Mouse (Mus musculus): Measurements from ENCODE around the gene Mob1a. TPM values are rescaled to one million over a fixed set of nuclear protein-coding genes. Genes with fewer than 3 reads are reported as not detected.

Mob1a gene
- polyA plus RNA-seq, 1 experiment from 2014 or later = 60.9 TPM

DNA sequence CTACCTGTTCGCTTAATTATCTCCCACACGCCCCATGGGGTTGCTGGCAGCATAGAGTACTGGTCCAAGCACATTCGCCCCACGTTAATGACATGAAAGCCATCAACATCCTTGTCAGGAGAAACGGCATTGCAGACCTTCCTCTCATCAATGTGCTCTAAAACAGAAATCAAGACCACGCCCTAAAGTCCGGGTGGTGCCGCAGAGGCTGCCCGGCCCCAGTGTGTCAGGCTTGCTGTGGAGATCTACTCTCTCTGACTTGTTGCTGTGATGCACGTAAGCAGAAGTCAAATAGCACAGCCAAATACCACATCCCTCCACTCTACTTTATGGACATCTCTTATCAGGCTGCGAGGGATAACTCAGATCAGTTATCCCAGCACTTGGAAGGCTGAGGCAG is 14.6 kb upstream of the Mob1a start:
- DNase-seq (ENCODE audit: low spot score) = no peak
- 94% methylated on average over 11 of the region's 11 CpGs for whole genome bisulfite sequencing
- no peak overlapping the region for H3K4me2 ChIP-seq (replicated peaks; ENCODE audit: low read depth, low read length)
- H3K27me3 ChIP-seq (ENCODE audit: control insufficient read depth, insufficient read depth, low read length) = no peaks in the 10 kb centered on the region
- H3K4me1 ChIP-seq (replicated peaks; ENCODE audit: control insufficient read depth, insufficient read depth, low read length) = peaks cover 3% of the 10 kb centered on the region; the same call in 1 of the 2 replicates
- no peaks in the 10 kb centered on the region for H3K9me3 ChIP-seq (ENCODE audit: control insufficient read depth, low read length)
- no peaks in the 10 kb centered on the region for H3K36me3 ChIP-seq (ENCODE audit: control insufficient read depth, insufficient read depth, low read length)
- no peak overlapping the region for H3K9ac ChIP-seq (ENCODE audit: low read depth, low read length)
- no peak for ATAC-seq (ENCODE audit: low FRiP score)
- H3K4me3 ChIP-seq (ENCODE audit: low read depth, low read length) = no peak overlapping the region
- H3K27ac ChIP-seq (ENCODE audit: low read depth, low read length) = no peak overlapping the region

DNA sequence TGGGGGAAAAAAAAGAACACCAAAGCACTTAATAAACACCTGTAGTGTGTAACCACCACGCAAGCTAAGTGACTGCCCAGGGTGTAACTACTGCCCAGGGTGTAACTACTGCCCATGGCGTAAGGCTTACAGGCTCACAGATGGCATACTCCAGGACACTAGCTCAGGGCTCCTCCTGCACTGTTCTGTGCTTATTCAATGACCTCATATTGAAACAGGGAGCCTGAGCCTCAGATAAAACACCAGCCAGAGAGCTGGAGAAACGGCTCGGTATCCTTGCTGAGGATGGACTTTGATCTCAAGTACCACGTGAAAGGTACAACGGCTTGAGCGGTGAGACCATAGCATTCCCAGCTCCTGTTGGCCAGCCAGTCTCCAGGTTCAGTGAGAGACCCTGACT is 13.8 kb upstream of the Mob1a start:
- DNase-seq (ENCODE audit: low spot score) (no peak), ATAC-seq (ENCODE audit: low FRiP score) (no peak)
- Histone ChIP-seq H3K27ac (ENCODE audit: low read depth, low read length) (no peak overlapping the region), H3K36me3 (ENCODE audit: control insufficient read depth, insufficient read depth, low read length) (no peaks in the 10 kb centered on the region), H3K4me3 (ENCODE audit: low read depth, low read length) (no peak overlapping the region), H3K4me2 (replicated peaks; ENCODE audit: low read depth, low read length) (no peak overlapping the region), H3K9ac (ENCODE audit: low read depth, low read length) (no peak overlapping the region), H3K9me3 (ENCODE audit: control insufficient read depth, low read length) (no peaks in the 10 kb centered on the region), H3K4me1 (replicated peaks; ENCODE audit: control insufficient read depth, insufficient read depth, low read length) (peaks cover 5% of the 10 kb centered on the region; the same call in 1 of the 2 replicates), H3K27me3 (ENCODE audit: control insufficient read depth, insufficient read depth, low read length) (no peaks in the 10 kb centered on the region)
- WGBS = 92% methylated on average over 7 of the region's 7 CpGs

DNA sequence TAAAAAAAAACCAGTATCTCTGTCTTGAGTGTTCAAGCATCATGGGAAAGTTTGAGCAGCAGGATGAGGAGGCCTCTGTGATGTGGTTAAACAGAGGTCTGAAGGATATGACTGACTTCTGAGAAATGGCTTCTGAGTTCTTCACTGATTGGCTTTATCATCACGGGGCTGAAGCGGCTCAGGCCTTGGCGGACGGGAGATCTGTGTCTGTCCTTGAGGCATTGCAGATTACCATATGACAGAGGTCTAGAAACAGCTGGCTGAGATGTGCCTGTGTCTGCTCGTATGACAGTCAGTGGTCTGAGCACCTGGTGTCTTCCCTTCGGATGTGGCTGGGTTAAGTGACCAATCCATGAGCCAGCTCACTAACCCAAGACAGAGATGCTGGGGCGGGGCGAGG is 13.3 kb upstream of the Mob1a start:
- ATAC-seq (ENCODE audit: low FRiP score) = no peak
- H3K36me3 ChIP-seq (ENCODE audit: control insufficient read depth, insufficient read depth, low read length) = no peaks in the 10 kb centered on the region
- WGBS = 90% methylated on average over 8 of the region's 8 CpGs

DNA sequence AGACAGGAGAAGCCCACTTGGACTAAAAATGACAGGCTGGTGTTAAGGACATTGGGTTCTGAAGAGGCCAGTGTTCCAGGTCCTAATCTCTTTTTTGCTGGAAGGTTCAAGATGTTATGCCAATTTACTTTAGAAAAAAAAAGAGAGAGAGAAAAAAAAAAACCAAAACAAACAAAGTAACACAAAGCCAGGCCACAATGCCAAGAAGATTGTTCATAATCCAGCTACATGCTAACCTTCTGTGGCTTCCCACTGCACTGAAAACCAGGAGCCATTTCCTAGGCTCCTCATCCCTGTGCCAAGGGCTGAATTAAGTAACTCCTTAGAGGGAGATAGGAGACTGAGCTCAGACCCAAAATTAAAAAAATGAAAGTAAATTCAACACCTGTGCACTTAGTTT is 10.5 kb upstream of the Mob1a start:
- H3K27me3 ChIP-seq (ENCODE audit: control insufficient read depth, insufficient read depth, low read length) = no peaks in the 10 kb centered on the region

More for the DNA sequence above, 13.3 kb upstream of the Mob1a start:
- H3K9ac ChIP-seq (ENCODE audit: low read depth, low read length) = no peak overlapping the region
- no peaks in the 10 kb centered on the region for H3K27me3 ChIP-seq (ENCODE audit: control insufficient read depth, insufficient read depth, low read length)
- H3K4me1 ChIP-seq (replicated peaks; ENCODE audit: control insufficient read depth, insufficient read depth, low read length) = peaks cover 5% of the 10 kb centered on the region; the same call in 1 of the 2 replicates
- no peak overlapping the region for H3K27ac ChIP-seq (ENCODE audit: low read depth, low read length)
- H3K4me2 ChIP-seq (replicated peaks; ENCODE audit: low read depth, low read length) = no peak overlapping the region
- no peaks in the 10 kb centered on the region for H3K9me3 ChIP-seq (ENCODE audit: control insufficient read depth, low read length)
- no peak overlapping the region for H3K4me3 ChIP-seq (ENCODE audit: low read depth, low read length)
- DNase-seq (ENCODE audit: low spot score) = no peak

DNA sequence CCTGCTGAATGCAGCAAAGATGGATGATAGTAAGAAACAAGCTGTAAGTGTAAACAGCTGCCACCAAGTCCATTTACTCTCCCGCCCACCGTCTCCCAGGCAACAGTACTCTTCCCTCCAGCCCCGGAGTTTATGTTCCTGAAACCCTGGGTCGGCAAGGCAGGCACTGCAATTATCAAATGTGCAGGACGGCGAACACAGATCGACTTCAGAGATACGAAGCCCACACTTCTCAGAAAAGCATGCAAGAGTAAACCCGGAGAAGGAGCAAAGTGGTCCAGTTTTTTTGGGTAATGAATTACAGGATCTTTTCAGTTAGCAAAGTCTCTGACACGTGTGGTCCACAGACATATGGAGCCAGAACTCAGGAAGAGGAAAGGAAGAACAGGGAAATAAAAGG is 9.8 kb upstream of the Mob1a start:
- 6% methylated on average over 10 of the region's 10 CpGs for WGBS

More for the DNA sequence above, 10.5 kb upstream of the Mob1a start:
- no peak overlapping the region; the same call in 1 of the 2 replicates for H3K4me2 ChIP-seq (replicated peaks; ENCODE audit: low read depth, low read length)
- H3K9me3 ChIP-seq (ENCODE audit: control insufficient read depth, low read length) = no peaks in the 10 kb centered on the region
- ATAC-seq (ENCODE audit: low FRiP score) (no peak), DNase-seq (ENCODE audit: low spot score) (no peak)
- no peak overlapping the region for H3K27ac ChIP-seq (ENCODE audit: low read depth, low read length)
- no peak overlapping the region for H3K4me3 ChIP-seq (ENCODE audit: low read depth, low read length)
- H3K36me3 ChIP-seq (ENCODE audit: control insufficient read depth, insufficient read depth, low read length) = no peaks in the 10 kb centered on the region
- H3K9ac ChIP-seq (ENCODE audit: low read depth, low read length) = no peak overlapping the region
- H3K4me1 ChIP-seq (replicated peaks; ENCODE audit: control insufficient read depth, insufficient read depth, low read length) = peaks cover 5% of the 10 kb centered on the region; the same call in 1 of the 2 replicates

DNA sequence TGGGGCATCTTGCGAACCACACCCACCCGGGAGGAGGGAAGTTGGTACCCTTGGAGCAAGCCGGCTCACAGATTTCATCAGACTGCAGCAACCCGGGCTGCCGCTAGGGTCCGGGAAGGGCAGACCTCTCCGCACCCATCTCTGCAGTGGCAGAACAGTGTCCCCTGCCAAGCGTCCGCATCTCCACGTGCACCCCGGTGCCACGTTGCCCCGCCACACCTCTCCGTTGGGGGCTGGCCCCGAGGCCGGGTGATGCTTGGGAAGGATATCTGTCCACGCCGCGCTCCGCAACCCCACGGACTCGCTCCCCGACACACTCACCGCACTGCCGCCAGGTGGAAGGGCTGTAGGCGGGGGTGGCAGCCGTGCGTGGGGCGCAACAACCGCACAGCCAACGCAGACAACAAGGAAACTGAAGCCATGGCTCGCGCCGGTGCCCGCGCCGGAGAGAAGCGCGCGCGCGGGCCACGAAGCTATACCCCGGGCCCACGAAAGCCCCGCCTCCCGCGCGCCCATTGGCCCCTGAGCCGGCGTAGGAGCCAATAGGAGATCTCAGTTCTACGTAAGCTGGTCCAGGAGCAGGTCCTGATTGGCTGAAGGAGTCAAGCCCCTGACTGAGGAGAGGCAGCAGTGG is 8.6 kb upstream of the Mob1a start:
- ATAC-seq (ENCODE audit: low FRiP score) (peak; percentile 100), DNase-seq (ENCODE audit: low spot score) (peak; percentile 94)
- under 1% methylated on average over 52 of the region's 52 CpGs for WGBS
- Histone ChIP-seq H3K36me3 (ENCODE audit: control insufficient read depth, insufficient read depth, low read length) (no peaks in the 10 kb centered on the region), H3K9ac (ENCODE audit: low read depth, low read length) (peak overlapping the region; percentile 87), H3K4me2 (replicated peaks; ENCODE audit: low read depth, low read length) (peak overlapping the region; percentile 61), H3K4me3 (ENCODE audit: low read depth, low read length) (peak overlapping the region; percentile 85), H3K9me3 (ENCODE audit: control insufficient read depth, low read length) (no peaks in the 10 kb centered on the region), H3K4me1 (replicated peaks; ENCODE audit: control insufficient read depth, insufficient read depth, low read length) (peaks cover 5% of the 10 kb centered on the region; the same call in 1 of the 2 replicates), H3K27ac (ENCODE audit: low read depth, low read length) (no peak overlapping the region), H3K27me3 (ENCODE audit: control insufficient read depth, insufficient read depth, low read length) (no peaks in the 10 kb centered on the region)

More for the DNA sequence above, 9.8 kb upstream of the Mob1a start:
- H3K27ac ChIP-seq (ENCODE audit: low read depth, low read length) = no peak overlapping the region
- no peaks in the 10 kb centered on the region for H3K36me3 ChIP-seq (ENCODE audit: control insufficient read depth, insufficient read depth, low read length)
- no peaks in the 10 kb centered on the region for H3K9me3 ChIP-seq (ENCODE audit: control insufficient read depth, low read length)
- peak overlapping the region; percentile 61 for H3K4me2 ChIP-seq (replicated peaks; ENCODE audit: low read depth, low read length)
- H3K4me3 ChIP-seq (ENCODE audit: low read depth, low read length) = peak overlapping the region; percentile 85
- H3K27me3 ChIP-seq (ENCODE audit: control insufficient read depth, insufficient read depth, low read length) = no peaks in the 10 kb centered on the region
- no peak overlapping the region for H3K9ac ChIP-seq (ENCODE audit: low read depth, low read length)
- ATAC-seq (ENCODE audit: low FRiP score) (no peak), DNase-seq (ENCODE audit: low spot score) (peak; percentile 61)
- H3K4me1 ChIP-seq (replicated peaks; ENCODE audit: control insufficient read depth, insufficient read depth, low read length) = peaks cover 5% of the 10 kb centered on the region; the same call in 1 of the 2 replicates

DNA sequence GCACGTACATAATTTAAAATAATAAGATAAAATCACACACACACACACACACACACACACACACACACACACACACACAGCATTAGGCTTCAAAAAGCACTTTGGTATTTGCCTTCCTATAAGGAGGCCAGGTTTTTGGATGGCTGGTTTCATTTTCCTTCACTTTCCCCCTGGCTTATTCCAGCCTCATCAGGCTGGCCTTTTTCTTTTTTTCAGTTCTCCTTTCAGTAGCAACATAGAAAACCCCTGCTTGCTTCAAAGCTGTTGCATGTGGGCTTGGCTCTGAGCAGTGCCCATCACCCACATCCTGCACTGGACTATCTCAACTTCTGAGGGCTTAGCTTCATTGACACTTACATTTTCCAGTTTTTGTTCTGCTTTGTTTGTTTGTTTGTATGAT is 3.9 kb upstream of the Mob1a start:
- H3K4me3 ChIP-seq (ENCODE audit: low read depth, low read length) = no peak overlapping the region
- 90% methylated on average over 1 of the region's 1 CpGs for WGBS
- no peak overlapping the region for H3K9ac ChIP-seq (ENCODE audit: low read depth, low read length)

DNA sequence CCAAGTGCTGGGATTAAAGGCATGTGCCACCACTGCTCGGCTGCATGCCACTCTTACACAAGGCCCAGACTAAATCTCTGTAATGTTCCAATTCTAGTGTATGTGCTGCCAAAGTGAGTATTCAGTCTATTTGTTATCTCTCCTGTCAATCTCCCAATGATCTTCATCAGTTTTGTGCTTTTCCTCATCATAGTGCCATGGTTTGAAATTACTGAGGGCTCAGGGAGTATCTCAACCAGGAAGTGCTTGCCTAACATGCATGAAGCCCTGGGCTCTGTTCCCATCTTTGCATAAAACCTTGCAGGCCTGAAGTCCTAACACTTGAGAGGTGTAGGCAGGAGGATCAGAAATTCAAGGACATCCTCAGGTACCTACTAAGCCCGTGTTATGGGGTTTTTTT is 3.0 kb upstream of the Mob1a start:
- WGBS = 73% methylated on average over 2 of the region's 2 CpGs
- H3K4me1 ChIP-seq (replicated peaks; ENCODE audit: control insufficient read depth, insufficient read depth, low read length) = no peaks in the 10 kb centered on the region
- no peak overlapping the region for H3K27ac ChIP-seq (ENCODE audit: low read depth, low read length)
- no peaks in the 10 kb centered on the region for H3K9me3 ChIP-seq (ENCODE audit: control insufficient read depth, low read length)
- ATAC-seq (ENCODE audit: low FRiP score) (no peak), DNase-seq (ENCODE audit: low spot score) (no peak)
- no peaks in the 10 kb centered on the region for H3K36me3 ChIP-seq (ENCODE audit: control insufficient read depth, insufficient read depth, low read length)
- no peaks in the 10 kb centered on the region for H3K27me3 ChIP-seq (ENCODE audit: control insufficient read depth, insufficient read depth, low read length)
- H3K4me2 ChIP-seq (replicated peaks; ENCODE audit: low read depth, low read length) = no peak overlapping the region
- H3K4me3 ChIP-seq (ENCODE audit: low read depth, low read length) = no peak overlapping the region
- H3K9ac ChIP-seq (ENCODE audit: low read depth, low read length) = no peak overlapping the region

More for the DNA sequence above, 3.9 kb upstream of the Mob1a start:
- ATAC-seq (ENCODE audit: low FRiP score) = no peak
- Histone ChIP-seq H3K4me1 (replicated peaks; ENCODE audit: control insufficient read depth, insufficient read depth, low read length) (no peaks in the 10 kb centered on the region), H3K4me2 (replicated peaks; ENCODE audit: low read depth, low read length) (no peak overlapping the region), H3K9me3 (ENCODE audit: control insufficient read depth, low read length) (no peaks in the 10 kb centered on the region), H3K27ac (ENCODE audit: low read depth, low read length) (no peak overlapping the region), H3K27me3 (ENCODE audit: control insufficient read depth, insufficient read depth, low read length) (no peaks in the 10 kb centered on the region), H3K36me3 (ENCODE audit: control insufficient read depth, insufficient read depth, low read length) (no peaks in the 10 kb centered on the region)
- no peak for DNase-seq (ENCODE audit: low spot score)

DNA sequence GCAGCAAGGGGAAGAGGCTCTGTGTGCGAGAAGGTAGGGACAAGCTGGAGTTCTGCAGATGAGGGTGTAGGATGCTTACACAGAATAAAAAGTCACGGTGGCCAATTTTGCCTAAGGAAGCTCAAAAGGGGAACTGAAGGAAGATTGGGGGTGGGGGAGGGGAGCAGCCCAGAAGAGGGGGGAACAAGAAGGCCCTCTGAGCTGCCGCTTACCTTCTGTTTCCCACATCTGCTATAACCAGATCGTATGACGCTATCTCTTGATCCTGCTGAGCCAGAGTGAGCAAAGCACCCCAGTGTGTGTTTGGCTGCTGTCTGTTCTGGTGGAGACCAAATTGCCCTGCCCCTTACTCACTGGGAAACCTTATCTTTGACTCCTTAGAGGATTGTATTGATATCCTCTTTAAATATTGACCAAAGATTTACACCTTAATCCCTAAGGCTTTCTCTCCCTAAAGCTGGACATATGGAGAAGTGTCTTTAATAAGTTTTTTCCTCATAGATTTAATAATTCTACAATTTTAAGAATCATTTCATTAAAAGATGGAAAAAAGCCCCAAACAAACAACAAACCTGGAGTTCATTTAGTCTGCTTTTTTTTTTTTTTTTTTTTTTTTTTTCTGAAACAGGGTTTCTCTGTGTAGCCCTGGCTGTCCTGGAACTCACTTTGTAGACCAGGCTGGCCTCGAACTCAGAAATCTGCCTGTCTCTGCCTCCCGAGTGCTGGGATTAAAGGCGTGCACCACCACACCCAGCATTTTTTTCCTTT is 2.0 kb upstream of the Mob1a start:
- H3K4me3 ChIP-seq (ENCODE audit: low read depth, low read length) = no peak overlapping the region
- H3K9ac ChIP-seq (ENCODE audit: low read depth, low read length) = no peak overlapping the region
- no peaks in the 10 kb centered on the region for H3K9me3 ChIP-seq (ENCODE audit: control insufficient read depth, low read length)
- ATAC-seq (ENCODE audit: low FRiP score) = no peak
- H3K27ac ChIP-seq (ENCODE audit: low read depth, low read length) = no peak overlapping the region
- no peaks in the 10 kb centered on the region for H3K36me3 ChIP-seq (ENCODE audit: control insufficient read depth, insufficient read depth, low read length)
- no peaks in the 10 kb centered on the region for H3K4me1 ChIP-seq (replicated peaks; ENCODE audit: control insufficient read depth, insufficient read depth, low read length)
- no peak for DNase-seq (ENCODE audit: low spot score)
- no peaks in the 10 kb centered on the region for H3K27me3 ChIP-seq (ENCODE audit: control insufficient read depth, insufficient read depth, low read length)
- no peak overlapping the region for H3K4me2 ChIP-seq (replicated peaks; ENCODE audit: low read depth, low read length)
- 62% methylated on average over 8 of the region's 8 CpGs for WGBS

Data from hindbrain, embryonic 11.5 days (tissue).